Mouse (Mus musculus) liver, embryonic 11.5 days (tissue): ENCODE measurements around the gene Prkcsh. TPM values are rescaled to one million over a fixed set of nuclear protein-coding genes. Genes with fewer than 3 reads are reported as not detected.

ENCODE experiments used
- ATAC-seq: fragments of 200-750 bp; cut with Nextera tagmentation; replicated peaks from 2 replicates; pipeline ENCODE4 v1.8.0; 2017; ENCODE audit warnings: moderate number of reproducible peaks, mild to moderate bottlenecking, moderate TSS enrichment, moderate library complexity; ENCODE audit not compliant: low FRiP score
- DNase-seq: peaks from one replicate; pipeline ENCODE4 v3.0.0-alpha.2; 2017; ENCODE audit warnings: low spot score
- H3K27ac ChIP-seq: fragments of 300-500 bp; sonication (generic); 2 replicates; pipeline ENCODE4 v1.5.1; 2014; ENCODE audit warnings: mild to moderate bottlenecking, low read depth, low read length, control low read depth
- H3K27me3 ChIP-seq: fragments of 300-500 bp; sonication (generic); replicated peaks from 2 replicates; pipeline ENCODE4 v1.6.1; 2014; ENCODE audit warnings: low read length, mixed read lengths; ENCODE audit not compliant: control insufficient read depth, insufficient read depth
- H3K36me3 ChIP-seq: fragments of 300-500 bp; sonication (generic); 2 replicates; pipeline ENCODE4 v1.6.1; 2014; ENCODE audit warnings: mild to moderate bottlenecking, low read length, moderate library complexity, mixed read lengths; ENCODE audit not compliant: control insufficient read depth, insufficient read depth
- H3K4me1 ChIP-seq: fragments of 300-500 bp; sonication (generic); replicated peaks from 2 replicates; pipeline ENCODE4 v1.6.1; 2014; ENCODE audit warnings: low read length, mixed read lengths; ENCODE audit not compliant: control insufficient read depth, insufficient read depth
- H3K4me2 ChIP-seq: fragments of 300-500 bp; sonication (generic); 2 replicates; pipeline ENCODE4 v1.6.1; 2014; ENCODE audit warnings: mild to moderate bottlenecking, control low read depth, moderate library complexity
- H3K4me3 ChIP-seq: fragments of 300-500 bp; sonication (generic); 2 replicates; pipeline ENCODE4 v1.5.1; 2014; ENCODE audit warnings: low read depth, low read length, control low read depth
- H3K9ac ChIP-seq: fragments of 300-500 bp; sonication (generic); 2 replicates; pipeline ENCODE4 v1.6.1; 2014; ENCODE audit warnings: low read depth, low read length, control low read depth
- H3K9me3 ChIP-seq: fragments of 300-500 bp; sonication (generic); 2 replicates; pipeline ENCODE4 v1.6.1; 2016; ENCODE audit warnings: low read length, inconsistent platforms, mixed read lengths; ENCODE audit not compliant: control insufficient read depth
- WGBS: fragments of 180-500 bp; shearing (Covaris S2); extraction: QIAGEN DNeasy Blood & Tissue Kit; methylation state at CpG from one replicate; pipeline ENCODE4 v1.1.7; 2014; 5-methylcytosine and 5-hydroxymethylcytosine counted together
- polyA plus RNA-seq: library from polyadenylated mRNA; unstranded; fragments of >200 nt; fragmentation: Nextera tagmentation; extraction: Ambion mirVana; gene quantifications from 2 replicates; pipeline ENCODE4 v1.2.1, GENCODE M21; 2014

Gene Prkcsh
- polyA plus RNA-seq: 89.4 and 89.5 TPM in 2 replicates

GRCm38 (mm10) chr9:22002194-22003162 lies at the start of gene Prkcsh, which contains the start of gene Ccdc151:
Prkcsh (plus strand) TSS chr9:22002806.
Ccdc151 (minus strand) TSS chr9:22002634.
- Histone ChIP-seq H3K4me1 (peaks cover 18% of the 10 kb centered on the region), H3K9ac (peak within 1 kb of the TSS; percentile 70), H3K27ac (peak within 1 kb of the TSS; percentile 72), H3K27me3 (peaks cover 7% of the 10 kb centered on the region), H3K4me2 (peak within 1 kb of the TSS; percentile 87), H3K9me3 (no peaks in the 10 kb centered on the region), H3K36me3 (peaks cover 25% of the 10 kb centered on the region; the same call in 1 of the 2 replicates), H3K4me3 (peak within 1 kb of the TSS; percentile 60)
- DNase-seq (peak; percentile 97), ATAC-seq (peak; percentile 99)
- WGBS: 7% methylated on average over 57 of the region's 57 CpGs

GRCm38 (mm10) chr9:21953600-21953999 lies 49.0 kb upstream of the Prkcsh start:
- DNase-seq (no peak), ATAC-seq (no peak)
- WGBS: 19% methylated on average over 3 of the region's 3 CpGs

GRCm38 (mm10) chr9:21954635-21955034 lies 48.0 kb upstream of the Prkcsh start:
- no peak for DNase-seq
- no peak for ATAC-seq
- H3K36me3 ChIP-seq: peaks cover 12% of the 10 kb centered on the region; the same call in 1 of the 2 replicates
- no peak overlapping the region for H3K9ac ChIP-seq
- H3K4me3 ChIP-seq: no peak overlapping the region
- no peaks in the 10 kb centered on the region for H3K27me3 ChIP-seq
- WGBS: 69% methylated on average over 3 of the region's 3 CpGs
- H3K4me2 ChIP-seq: peak overlapping the region; percentile 69
- no peak overlapping the region for H3K27ac ChIP-seq
- H3K9me3 ChIP-seq: no peaks in the 10 kb centered on the region
- H3K4me1 ChIP-seq: peaks cover 5% of the 10 kb centered on the region

More at GRCm38 (mm10) chr9:21953600-21953999, 49.0 kb upstream of the Prkcsh start:
- H3K4me3 ChIP-seq: no peak overlapping the region
- H3K9ac ChIP-seq: no peak overlapping the region
- H3K36me3 ChIP-seq: peaks cover 4% of the 10 kb centered on the region; the same call in 1 of the 2 replicates
- H3K9me3 ChIP-seq: no peaks in the 10 kb centered on the region
- H3K4me2 ChIP-seq: no peak overlapping the region
- 0 out of 2 replicates have a peak, but pooled peaks cover 2% of the 10 kb centered on the region for H3K27me3 ChIP-seq
- peaks cover 4% of the 10 kb centered on the region for H3K4me1 ChIP-seq
- H3K27ac ChIP-seq: no peak overlapping the region

GRCm38 (mm10) chr9:21955225-21955569 lies 47.4 kb upstream of the Prkcsh start:
- WGBS: 1% methylated on average over 18 of the region's 18 CpGs
- peak; percentile 71 for ATAC-seq
- H3K4me2 ChIP-seq: peak overlapping the region; percentile 69

GRCm38 (mm10) chr9:21955570-21956281 lies 46.9 kb upstream of the Prkcsh start, which contains the start of gene Swsap1:
Swsap1 (plus strand) TSS chr9:21955755.
- peak; percentile 94 for ATAC-seq
- Histone ChIP-seq H3K9me3 (no peaks in the 10 kb centered on the region), H3K27me3 (peaks cover 3% of the 10 kb centered on the region), H3K4me2 (peak within 1 kb of the TSS; percentile 69), H3K4me1 (peaks cover 16% of the 10 kb centered on the region), H3K27ac (peak within 1 kb of the TSS; percentile 84), H3K36me3 (peaks cover 19% of the 10 kb centered on the region), H3K9ac (peak within 1 kb of the TSS; percentile 75), H3K4me3 (peak within 1 kb of the TSS; percentile 65)
- DNase-seq: peak; percentile 95
- under 1% methylated on average over 54 of the region's 54 CpGs for WGBS

More at GRCm38 (mm10) chr9:21955225-21955569, 47.4 kb upstream of the Prkcsh start:
- H3K27ac ChIP-seq: peak overlapping the region; percentile 78
- peaks cover 10% of the 10 kb centered on the region for H3K4me1 ChIP-seq
- H3K36me3 ChIP-seq: peaks cover 17% of the 10 kb centered on the region; the same call in 1 of the 2 replicates
- H3K9ac ChIP-seq: peak overlapping the region; percentile 75
- H3K9me3 ChIP-seq: no peaks in the 10 kb centered on the region
- no peak for DNase-seq
- no peaks in the 10 kb centered on the region for H3K27me3 ChIP-seq
- peak overlapping the region; percentile 65 for H3K4me3 ChIP-seq

GRCm38 (mm10) chr9:21958372-21958771 lies 44.2 kb upstream of the Prkcsh start:
- no peak for DNase-seq
- H3K4me1 ChIP-seq: peaks cover 24% of the 10 kb centered on the region
- no peaks in the 10 kb centered on the region for H3K9me3 ChIP-seq
- peak overlapping the region; percentile 54 for H3K27ac ChIP-seq
- H3K27me3 ChIP-seq: peaks cover 16% of the 10 kb centered on the region
- no peak overlapping the region for H3K4me3 ChIP-seq
- no peak overlapping the region for H3K9ac ChIP-seq
- WGBS: 78% methylated on average over 5 of the region's 5 CpGs
- H3K36me3 ChIP-seq: peaks cover 23% of the 10 kb centered on the region
- no peak for ATAC-seq
- peak overlapping the region; percentile 1; the same call in 1 of the 2 replicates for H3K4me2 ChIP-seq

- DNase-seq (no peak), ATAC-seq (no peak)
- 82% methylated on average over 7 of the region's 7 CpGs for WGBS
- Histone ChIP-seq H3K27ac (peak overlapping the region; percentile 54), H3K4me3 (peak overlapping the region; percentile 27; the same call in 1 of the 2 replicates), H3K4me2 (peak overlapping the region; percentile 91), H3K27me3 (peaks cover 16% of the 10 kb centered on the region), H3K9me3 (no peaks in the 10 kb centered on the region), H3K9ac (no peak overlapping the region), H3K36me3 (peaks cover 23% of the 10 kb centered on the region), H3K4me1 (peaks cover 29% of the 10 kb centered on the region)
These were observed 43.4 kb upstream of the Prkcsh start for GRCm38 (mm10) chr9:21959244-21959643.

- 65% methylated on average over 9 of the region's 9 CpGs for WGBS
- H3K4me1 ChIP-seq: peaks cover 25% of the 10 kb centered on the region
These were observed 42.5 kb upstream of the Prkcsh start for GRCm38 (mm10) chr9:21960135-21960534.

More at GRCm38 (mm10) chr9:21960135-21960534, 42.5 kb upstream of the Prkcsh start:
- H3K9me3 ChIP-seq: no peaks in the 10 kb centered on the region
- H3K27me3 ChIP-seq: peaks cover 16% of the 10 kb centered on the region
- peak overlapping the region; percentile 91 for H3K4me2 ChIP-seq
- H3K36me3 ChIP-seq: peaks cover 23% of the 10 kb centered on the region
- H3K9ac ChIP-seq: peak overlapping the region; percentile 90
- H3K4me3 ChIP-seq: peak overlapping the region; percentile 82
- ATAC-seq: no peak
- no peak for DNase-seq
- H3K27ac ChIP-seq: peak overlapping the region; percentile 98
